Mouse (Mus musculus) lung, postnatal 0 days (tissue): Measurements from ENCODE around the gene Psmb10. TPM values are rescaled to one million over a fixed set of nuclear protein-coding genes. Genes with fewer than 3 reads are reported as not detected.

Experiments
- ATAC-seq: fragments of 200-750 bp; cut with Nextera tagmentation; 2 replicates; pipeline ENCODE4 v1.8.0; 2017; ENCODE audit warnings: moderate library complexity
- DNase-seq: peaks from one replicate; pipeline ENCODE4 v3.0.0-alpha.2; 2016; ENCODE audit warnings: low spot score
- H3K27ac ChIP-seq: fragments of 300-500 bp; sonication (generic); 2 replicates; pipeline ENCODE4 v1.5.1; 2014; ENCODE audit warnings: antibody characterized with exemption, mild to moderate bottlenecking, low read length, mixed read lengths
- H3K27me3 ChIP-seq: fragments of 300-500 bp; sonication (generic); replicated peaks from 2 replicates; pipeline ENCODE4 v1.6.1; 2014; ENCODE audit warnings: low read length, mixed read lengths; ENCODE audit not compliant: insufficient read depth
- H3K36me3 ChIP-seq: fragments of 300-500 bp; sonication (generic); 2 replicates; pipeline ENCODE4 v1.6.1; 2014; ENCODE audit warnings: low read length, mixed read lengths; ENCODE audit not compliant: insufficient read depth
- H3K4me1 ChIP-seq: fragments of 300-500 bp; sonication (generic); 2 replicates; pipeline ENCODE4 v1.6.1; 2014; ENCODE audit warnings: antibody characterized with exemption, low read depth, low read length, mixed read lengths; ENCODE audit not compliant: insufficient read depth
- H3K4me2 ChIP-seq: fragments of 300-500 bp; sonication (generic); replicated peaks from 2 replicates; pipeline ENCODE4 v1.6.1; 2014; ENCODE audit warnings: low read depth, mild to moderate bottlenecking, low read length, moderate library complexity, mixed read lengths
- H3K4me3 ChIP-seq: fragments of 300-500 bp; sonication (generic); 2 replicates; pipeline ENCODE4 v1.5.1; 2014; ENCODE audit warnings: low read depth, low read length
- H3K9ac ChIP-seq: fragments of 300-500 bp; sonication (generic); replicated peaks from 2 replicates; pipeline ENCODE4 v1.6.1; 2014; ENCODE audit warnings: low read depth, mild to moderate bottlenecking
- H3K9me3 ChIP-seq: fragments of 300-500 bp; sonication (generic); 2 replicates; pipeline ENCODE4 v1.6.1; 2016; ENCODE audit warnings: low read length, mixed read lengths
- CTCF ChIP-seq: IDR thresholded peaks from 2 replicates; pipeline ENCODE4 v1.5.1; 2016; ENCODE audit warnings: antibody characterized with exemption, mild to moderate bottlenecking
- EP300 ChIP-seq: IDR thresholded peaks from 2 replicates; pipeline ENCODE4 v1.6.1; 2016; ENCODE audit warnings: antibody characterized with exemption, mild to moderate bottlenecking, control low read depth
- WGBS: fragments of 180-500 bp; shearing (Covaris S2); extraction: QIAGEN DNeasy Blood & Tissue Kit; methylation state at CpG from one replicate; pipeline ENCODE4 v1.1.7; 2014; 5-methylcytosine and 5-hydroxymethylcytosine counted together
- microRNA-seq: library from miRNA; unstranded; fragments of <30 nt; microRNA quantifications from one replicate; pipeline ENCODE4, GENCODE M21; 2016
- polyA plus RNA-seq: library from polyadenylated mRNA; unstranded; fragments of >200 nt; fragmentation: Nextera tagmentation; extraction: Ambion mirVana; gene quantifications from 2 replicates; pipeline ENCODE4 v1.2.1, GENCODE M21; 2015

The Psmb10 gene
- polyA plus RNA-seq, 1 experiment from 2014 or later, result 77.2 TPM

DNA sequence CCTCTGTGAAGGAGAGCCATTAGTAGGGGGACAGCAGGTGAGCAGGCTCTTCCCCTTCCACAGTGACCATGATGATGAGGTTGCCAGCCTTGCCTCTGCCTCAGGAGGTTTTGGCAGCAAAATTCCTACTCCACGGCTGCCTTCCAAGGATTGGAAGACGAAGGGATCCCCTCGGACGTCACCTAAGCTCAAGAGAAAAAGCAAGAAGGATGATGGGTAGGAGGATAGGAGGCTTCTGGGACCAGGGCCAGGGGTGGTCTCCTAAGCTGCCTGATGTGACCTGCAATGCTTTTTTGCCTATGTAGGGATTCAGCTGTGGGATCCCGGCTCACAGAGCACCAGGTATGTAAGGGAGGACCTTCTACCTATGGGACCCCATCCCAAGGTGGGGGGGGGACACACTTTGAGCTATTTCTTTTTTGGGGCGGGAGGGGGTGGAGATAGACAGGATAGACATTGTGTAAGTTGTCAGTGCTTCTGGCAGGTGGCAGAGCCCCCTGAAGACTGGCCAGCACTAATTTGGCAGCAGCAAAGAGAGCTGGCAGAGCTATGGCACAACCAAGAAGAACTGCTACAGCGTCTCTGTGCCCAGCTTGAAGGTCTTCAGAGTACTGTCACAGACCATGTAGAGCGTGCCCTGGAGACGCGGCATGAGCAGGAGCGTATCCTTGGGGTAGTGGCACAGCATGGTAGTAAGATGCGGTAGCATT lies 48.3 kb downstream of the Psmb10 start:
- Histone ChIP-seq H3K4me3 (no peak overlapping the region), H3K36me3 (peaks cover 64% of the 10 kb centered on the region), H3K4me2 (no peak overlapping the region), H3K9me3 (no peaks in the 10 kb centered on the region), H3K4me1 (no peaks in the 10 kb centered on the region), H3K27ac (no peak overlapping the region), H3K27me3 (no peaks in the 10 kb centered on the region), H3K9ac (no peak overlapping the region)
- no peak for DNase-seq
- 91% methylated on average over 12 of the region's 12 CpGs for WGBS
- no peak for TF ChIP-seq CTCF
- no peak for TF ChIP-seq EP300
- no peak for ATAC-seq

Small RNAs within 50 kb of the gene (microRNA-seq; reads per million reads assigned to microRNA genes)
- gene Mir7074, result not detected

Other genes starting within 250 kb of the Psmb10 start
- 40.5 and 45.8 TPM in 2 replicates for gene Acd, start 237.3 kb downstream of the Psmb10 start, polyA plus RNA-seq
- gene Pard6a, start 237.3 kb downstream of the Psmb10 start, polyA plus RNA-seq, result 14.8 and 16.6 TPM in 2 replicates
- gene 4933405L10Rik, start 230.8 kb downstream of the Psmb10 start, polyA plus RNA-seq, result not detected in 2 replicates
- 8.2 and 8.7 TPM in 2 replicates for gene Enkd1, start 230.2 kb downstream of the Psmb10 start, polyA plus RNA-seq
- 19.5 and 24.4 TPM in 2 replicates for gene Gfod2, start 179.8 kb downstream of the Psmb10 start, polyA plus RNA-seq
- gene Ranbp10, start 111.1 kb downstream of the Psmb10 start, polyA plus RNA-seq, result 10.5 and 10.9 TPM in 2 replicates
- 2.9 and 3.7 TPM in 2 replicates for gene Tsnaxip1, start 110.7 kb downstream of the Psmb10 start, polyA plus RNA-seq
- 14.3 and 15.9 TPM in 2 replicates for gene Cenpt, start 85.2 kb downstream of the Psmb10 start, polyA plus RNA-seq
- gene Thap11, start 83.3 kb downstream of the Psmb10 start, polyA plus RNA-seq, result 46.3 and 50.1 TPM in 2 replicates
- 82.3 and 97.4 TPM in 2 replicates for gene Nutf2, start 77.9 kb downstream of the Psmb10 start, polyA plus RNA-seq
- 17.4 and 19.8 TPM in 2 replicates for gene Edc4, start 57.6 kb downstream of the Psmb10 start, polyA plus RNA-seq
- gene Nrn1l, start 44.9 kb downstream of the Psmb10 start, polyA plus RNA-seq, result 0.27 and 0.48 TPM in 2 replicates
- gene Pskh1, start 38.0 kb downstream of the Psmb10 start, polyA plus RNA-seq, result 19.0 and 21.5 TPM in 2 replicates
- gene Ctrl, start 4.6 kb downstream of the Psmb10 start, polyA plus RNA-seq, result 0.42 and 0.54 TPM in 2 replicates
- 0.63 and 0.74 TPM in 2 replicates for gene Lcat, start 4.9 kb upstream of the Psmb10 start, polyA plus RNA-seq
- 29.2 and 33.9 TPM in 2 replicates for gene Slc12a4, start 27.7 kb upstream of the Psmb10 start, polyA plus RNA-seq
- 0.13 TPM in 1 of 2 replicates, not detected in the other for gene Dpep3, start 41.0 kb upstream of the Psmb10 start, polyA plus RNA-seq
- gene Dus2, start 52.9 kb upstream of the Psmb10 start, polyA plus RNA-seq, result 7.4 and 8.8 TPM in 2 replicates
- 0.12 TPM in 1 of 2 replicates, not detected in the other for gene Dpep2nb, start 67.5 kb upstream of the Psmb10 start, polyA plus RNA-seq
- 10.5 and 11.4 TPM in 2 replicates for gene Ddx28, start 73.4 kb upstream of the Psmb10 start, polyA plus RNA-seq
- 3.4 and 4.2 TPM in 2 replicates for gene Nfatc3, start 120.4 kb upstream of the Psmb10 start, polyA plus RNA-seq
- gene Esrp2, start 198.5 kb upstream of the Psmb10 start, polyA plus RNA-seq, result 38.4 and 38.6 TPM in 2 replicates
- 10.6 and 10.8 TPM in 2 replicates for gene Pla2g15, start 212.0 kb upstream of the Psmb10 start, polyA plus RNA-seq
- 38.9 and 39.7 TPM in 2 replicates for gene Slc7a6, start 230.4 kb upstream of the Psmb10 start, polyA plus RNA-seq